Mouse (Mus musculus): ENCODE measurements at regions not wholly inside any gene's neighbourhood (a gene's known extent, or its start where the extent isn't known, plus 50 kb on each side); places are given as distances from the start of the nearest gene placed in this dataset.

GRCm38 (mm10) chr16:76201773-76202571 lies 171.7 kb downstream of the Nrip1 start:
- H3K36me3 ChIP-seq (ENCODE audit: control insufficient read depth, insufficient read depth, low read length, poor library complexity, severe bottlenecking): no peaks in the 10 kb centered on the region
- DNase-seq (ENCODE audit: low read depth, low spot score): peak; percentile 10
- H3K27me3 ChIP-seq (ENCODE audit: control insufficient read depth, insufficient read depth, low read length, poor library complexity, severe bottlenecking): no peaks in the 10 kb centered on the region

GRCm38 (mm10) chr16:76200801-76201728 lies 172.6 kb downstream of the Nrip1 start:
- no peak for DNase-seq (ENCODE audit: low read depth, low spot score)
- no peaks in the 10 kb centered on the region for H3K27me3 ChIP-seq (ENCODE audit: control insufficient read depth, insufficient read depth, low read length, poor library complexity, severe bottlenecking)

GRCm38 (mm10) chr16:76200268-76200667 lies 173.4 kb downstream of the Nrip1 start:
- DNase-seq (ENCODE audit: low read depth, low spot score): peak; percentile 27
- no peaks in the 10 kb centered on the region for H3K36me3 ChIP-seq (ENCODE audit: control insufficient read depth, insufficient read depth, low read length, poor library complexity, severe bottlenecking)
- no peaks in the 10 kb centered on the region for H3K27me3 ChIP-seq (ENCODE audit: control insufficient read depth, insufficient read depth, low read length, poor library complexity, severe bottlenecking)

More at GRCm38 (mm10) chr16:76200801-76201728, 172.6 kb downstream of the Nrip1 start:
- no peaks in the 10 kb centered on the region for H3K36me3 ChIP-seq (ENCODE audit: control insufficient read depth, insufficient read depth, low read length, poor library complexity, severe bottlenecking)

GRCm38 (mm10) chr16:76199006-76199405 lies 174.6 kb downstream of the Nrip1 start:
- no peaks in the 10 kb centered on the region for H3K27me3 ChIP-seq (ENCODE audit: control insufficient read depth, insufficient read depth, low read length, poor library complexity, severe bottlenecking)
- DNase-seq (ENCODE audit: low read depth, low spot score): no peak
- no peaks in the 10 kb centered on the region for H3K36me3 ChIP-seq (ENCODE audit: control insufficient read depth, insufficient read depth, low read length, poor library complexity, severe bottlenecking)

GRCm38 (mm10) chr16:76194291-76194690 lies 172.2 kb upstream of the Samsn1 start:
- Histone ChIP-seq H3K36me3 (ENCODE audit: control insufficient read depth, insufficient read depth, low read length, poor library complexity, severe bottlenecking) (no peaks in the 10 kb centered on the region), H3K27me3 (ENCODE audit: control insufficient read depth, insufficient read depth, low read length, poor library complexity, severe bottlenecking) (no peaks in the 10 kb centered on the region)
- DNase-seq (ENCODE audit: low read depth, low spot score): no peak

GRCm38 (mm10) chr16:76191135-76191534 lies 169.1 kb upstream of the Samsn1 start:
- no peak for DNase-seq (ENCODE audit: low read depth, low spot score)
- no peaks in the 10 kb centered on the region for H3K36me3 ChIP-seq (ENCODE audit: control insufficient read depth, insufficient read depth, low read length, poor library complexity, severe bottlenecking)
- H3K27me3 ChIP-seq (ENCODE audit: control insufficient read depth, insufficient read depth, low read length, poor library complexity, severe bottlenecking): no peaks in the 10 kb centered on the region

GRCm38 (mm10) chr16:76183556-76183955 lies 161.5 kb upstream of the Samsn1 start:
- DNase-seq (ENCODE audit: low read depth, low spot score): no peak
- H3K36me3 ChIP-seq (ENCODE audit: control insufficient read depth, insufficient read depth, low read length, poor library complexity, severe bottlenecking): no peaks in the 10 kb centered on the region
- no peaks in the 10 kb centered on the region; the same call in 1 of the 2 replicates for H3K27me3 ChIP-seq (ENCODE audit: control insufficient read depth, insufficient read depth, low read length, poor library complexity, severe bottlenecking)

- no peak for DNase-seq (ENCODE audit: low read depth, low spot score)
- Histone ChIP-seq H3K27me3 (ENCODE audit: control insufficient read depth, insufficient read depth, low read length, poor library complexity, severe bottlenecking) (no peaks in the 10 kb centered on the region; the same call in 1 of the 2 replicates), H3K36me3 (ENCODE audit: control insufficient read depth, insufficient read depth, low read length, poor library complexity, severe bottlenecking) (no peaks in the 10 kb centered on the region)
These were observed 161.0 kb upstream of the Samsn1 start for GRCm38 (mm10) chr16:76183105-76183504.

GRCm38 (mm10) chr16:76181596-76181995 lies 159.5 kb upstream of the Samsn1 start:
- no peaks in the 10 kb centered on the region for H3K36me3 ChIP-seq (ENCODE audit: control insufficient read depth, insufficient read depth, low read length, poor library complexity, severe bottlenecking)
- DNase-seq (ENCODE audit: low read depth, low spot score): no peak

GRCm38 (mm10) chr16:76167651-76168050 lies 145.6 kb upstream of the Samsn1 start:
- Histone ChIP-seq H3K36me3 (ENCODE audit: control insufficient read depth, insufficient read depth, low read length, poor library complexity, severe bottlenecking) (no peaks in the 10 kb centered on the region), H3K27me3 (ENCODE audit: control insufficient read depth, insufficient read depth, low read length, poor library complexity, severe bottlenecking) (no peaks in the 10 kb centered on the region)
- DNase-seq (ENCODE audit: low read depth, low spot score): no peak

More at GRCm38 (mm10) chr16:76181596-76181995, 159.5 kb upstream of the Samsn1 start:
- H3K27me3 ChIP-seq (ENCODE audit: control insufficient read depth, insufficient read depth, low read length, poor library complexity, severe bottlenecking): no peaks in the 10 kb centered on the region; the same call in 1 of the 2 replicates

- H3K36me3 ChIP-seq (ENCODE audit: control insufficient read depth, insufficient read depth, low read length, poor library complexity, severe bottlenecking): no peaks in the 10 kb centered on the region
- no peaks in the 10 kb centered on the region for H3K27me3 ChIP-seq (ENCODE audit: control insufficient read depth, insufficient read depth, low read length, poor library complexity, severe bottlenecking)
- no peak for DNase-seq (ENCODE audit: low read depth, low spot score)
These were observed 138.8 kb upstream of the Samsn1 start for GRCm38 (mm10) chr16:76160879-76161278.

- Histone ChIP-seq H3K36me3 (ENCODE audit: control insufficient read depth, insufficient read depth, low read length, poor library complexity, severe bottlenecking) (no peaks in the 10 kb centered on the region), H3K27me3 (ENCODE audit: control insufficient read depth, insufficient read depth, low read length, poor library complexity, severe bottlenecking) (no peaks in the 10 kb centered on the region)
- no peak for DNase-seq (ENCODE audit: low read depth, low spot score)
These were observed 136.5 kb upstream of the Samsn1 start for GRCm38 (mm10) chr16:76158585-76158984.

- H3K27me3 ChIP-seq (ENCODE audit: control insufficient read depth, insufficient read depth, low read length, poor library complexity, severe bottlenecking): no peaks in the 10 kb centered on the region
- no peak for DNase-seq (ENCODE audit: low read depth, low spot score)
- H3K36me3 ChIP-seq (ENCODE audit: control insufficient read depth, insufficient read depth, low read length, poor library complexity, severe bottlenecking): no peaks in the 10 kb centered on the region
These were observed 131.9 kb upstream of the Samsn1 start for GRCm38 (mm10) chr16:76153766-76154525.

- H3K36me3 ChIP-seq (ENCODE audit: control insufficient read depth, insufficient read depth, low read length, poor library complexity, severe bottlenecking): no peaks in the 10 kb centered on the region
- H3K27me3 ChIP-seq (ENCODE audit: control insufficient read depth, insufficient read depth, low read length, poor library complexity, severe bottlenecking): no peaks in the 10 kb centered on the region
- DNase-seq (ENCODE audit: low read depth, low spot score): no peak
These were observed 127.5 kb upstream of the Samsn1 start for GRCm38 (mm10) chr16:76149581-76149980.

Measured in splenic B cell, adult 2 months (primary cell).